Mouse (Mus musculus): ENCODE data around the gene Car3. TPM values are rescaled to one million over a fixed set of nuclear protein-coding genes. Genes with fewer than 3 reads are reported as not detected.

The Car3 gene
- polyA plus RNA-seq, 1 experiment = 5.3 TPM

- 81% methylated on average over 4 of the region's 4 CpGs for WGBS
- TF ChIP-seq CTCF (IDR thresholded peaks at IDR 0.05; ENCODE audit: extremely low read depth, insufficient read length, insufficient replicate concordance, low read depth, low read length) (no peak), POLR2A (IDR thresholded peaks at IDR 0.05; ENCODE audit: low read depth, low read length) (no peak)
- H3K27me3 ChIP-seq (ENCODE audit: control insufficient read depth, insufficient read depth, low read length) = no peaks in the 10 kb centered on the region
- no peaks in the 10 kb centered on the region for H3K4me1 ChIP-seq (ENCODE audit: control insufficient read depth, insufficient read depth, insufficient read length, low read length)
- H3K27ac ChIP-seq (ENCODE audit: insufficient read depth, low read depth, low read length) = no peak overlapping the region
- H3K36me3 ChIP-seq (ENCODE audit: control insufficient read depth, insufficient read depth, low read length) = no peaks in the 10 kb centered on the region
- H3K4me3 ChIP-seq (ENCODE audit: low read depth, low read length) = no peak overlapping the region
Measured at GRCm38 (mm10) chr3:14889716-14890409, 26.6 kb downstream of the Car3 start.

- 82% methylated on average over 3 of the region's 3 CpGs for WGBS
Measured at GRCm38 (mm10) chr3:14892991-14893390, 29.7 kb downstream of the Car3 start.

DNA sequence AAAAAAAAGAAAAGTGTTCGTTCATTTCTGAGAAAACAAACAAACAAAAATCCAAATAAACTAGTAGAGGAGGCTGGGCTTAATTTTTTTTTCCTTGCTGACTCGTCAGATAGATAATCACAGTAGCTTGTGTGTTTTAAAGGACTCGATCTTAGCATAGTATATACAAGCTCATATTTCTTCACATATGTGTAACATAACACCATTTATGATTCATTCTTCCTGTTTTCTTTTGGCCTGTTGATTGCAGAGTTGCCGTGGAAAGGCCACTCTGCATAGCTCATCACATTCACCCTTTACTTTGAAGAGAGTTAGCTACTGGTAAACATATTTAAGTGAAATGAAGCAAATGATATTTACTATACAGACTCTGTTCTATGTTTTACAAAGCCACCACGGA lies 30.4 kb downstream of the Car3 start:
- Histone ChIP-seq H3K27me3 (ENCODE audit: control insufficient read depth, insufficient read depth, low read length) (no peaks in the 10 kb centered on the region), H3K4me3 (ENCODE audit: low read depth, low read length) (no peak overlapping the region), H3K27ac (ENCODE audit: insufficient read depth, low read depth, low read length) (no peak overlapping the region), H3K36me3 (ENCODE audit: control insufficient read depth, insufficient read depth, low read length) (peaks cover 5% of the 10 kb centered on the region; the same call in 1 of the 2 replicates), H3K4me1 (ENCODE audit: control insufficient read depth, insufficient read depth, insufficient read length, low read length) (no peaks in the 10 kb centered on the region)
- TF ChIP-seq POLR2A (IDR thresholded peaks at IDR 0.05; ENCODE audit: low read depth, low read length) = no peak
- no peak for TF ChIP-seq CTCF (IDR thresholded peaks at IDR 0.05; ENCODE audit: extremely low read depth, insufficient read length, insufficient replicate concordance, low read depth, low read length)
- 68% methylated on average over 5 of the region's 5 CpGs for WGBS

More at GRCm38 (mm10) chr3:14892991-14893390, 29.7 kb downstream of the Car3 start:
- Histone ChIP-seq H3K27ac (ENCODE audit: insufficient read depth, low read depth, low read length) (no peak overlapping the region), H3K36me3 (ENCODE audit: control insufficient read depth, insufficient read depth, low read length) (peaks cover 4% of the 10 kb centered on the region; the same call in 1 of the 2 replicates), H3K4me3 (ENCODE audit: low read depth, low read length) (no peak overlapping the region), H3K4me1 (ENCODE audit: control insufficient read depth, insufficient read depth, insufficient read length, low read length) (no peaks in the 10 kb centered on the region), H3K27me3 (ENCODE audit: control insufficient read depth, insufficient read depth, low read length) (no peaks in the 10 kb centered on the region)
- TF ChIP-seq CTCF (IDR thresholded peaks at IDR 0.05; ENCODE audit: extremely low read depth, insufficient read length, insufficient replicate concordance, low read depth, low read length) = no peak

GRCm38 (mm10) chr3:14895333-14895732 lies 32.0 kb downstream of the Car3 start:
- 91% methylated on average over 3 of the region's 3 CpGs for WGBS
- TF ChIP-seq CTCF (IDR thresholded peaks at IDR 0.05; ENCODE audit: extremely low read depth, insufficient read length, insufficient replicate concordance, low read depth, low read length) (no peak), POLR2A (IDR thresholded peaks at IDR 0.05; ENCODE audit: low read depth, low read length) (no peak)
- Histone ChIP-seq H3K36me3 (ENCODE audit: control insufficient read depth, insufficient read depth, low read length) (peaks cover 7% of the 10 kb centered on the region), H3K27ac (ENCODE audit: insufficient read depth, low read depth, low read length) (no peak overlapping the region), H3K4me1 (ENCODE audit: control insufficient read depth, insufficient read depth, insufficient read length, low read length) (no peaks in the 10 kb centered on the region), H3K27me3 (ENCODE audit: control insufficient read depth, insufficient read depth, low read length) (no peaks in the 10 kb centered on the region), H3K4me3 (ENCODE audit: low read depth, low read length) (no peak overlapping the region)

- Histone ChIP-seq H3K4me3 (ENCODE audit: low read depth, low read length) (no peak overlapping the region), H3K36me3 (ENCODE audit: control insufficient read depth, insufficient read depth, low read length) (peaks cover 7% of the 10 kb centered on the region), H3K27ac (ENCODE audit: insufficient read depth, low read depth, low read length) (no peak overlapping the region), H3K4me1 (ENCODE audit: control insufficient read depth, insufficient read depth, insufficient read length, low read length) (no peaks in the 10 kb centered on the region), H3K27me3 (ENCODE audit: control insufficient read depth, insufficient read depth, low read length) (no peaks in the 10 kb centered on the region)
- 83% methylated on average over 6 of the region's 6 CpGs for WGBS
- TF ChIP-seq CTCF (IDR thresholded peaks at IDR 0.05; ENCODE audit: extremely low read depth, insufficient read length, insufficient replicate concordance, low read depth, low read length) (no peak), POLR2A (IDR thresholded peaks at IDR 0.05; ENCODE audit: low read depth, low read length) (no peak)
Measured at GRCm38 (mm10) chr3:14897770-14898169, 34.5 kb downstream of the Car3 start.

DNA sequence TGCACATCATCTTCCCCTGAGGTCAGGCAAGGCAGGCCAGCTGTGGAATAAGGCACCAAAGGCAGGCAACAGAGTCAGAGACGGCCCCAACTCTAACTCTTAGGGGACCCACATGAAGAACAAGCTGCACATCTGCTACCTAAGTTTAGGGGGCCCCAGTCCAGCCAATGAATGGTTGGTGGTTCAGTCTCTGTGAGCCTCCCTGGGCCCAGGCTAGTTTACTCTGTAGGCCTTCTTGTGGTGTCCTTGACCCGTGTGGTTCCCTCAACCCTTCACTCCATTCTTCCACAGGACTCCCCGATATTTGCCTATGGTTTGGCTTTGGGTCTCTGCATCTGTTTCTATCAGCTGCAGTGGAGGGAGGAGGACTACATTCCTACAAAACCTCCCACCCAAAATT lies 40.1 kb downstream of the Car3 start:
- WGBS = 86% methylated on average over 3 of the region's 3 CpGs
- Histone ChIP-seq H3K27me3 (ENCODE audit: control insufficient read depth, insufficient read depth, low read length) (no peaks in the 10 kb centered on the region), H3K4me3 (ENCODE audit: low read depth, low read length) (no peak overlapping the region), H3K27ac (ENCODE audit: insufficient read depth, low read depth, low read length) (no peak overlapping the region), H3K4me1 (ENCODE audit: control insufficient read depth, insufficient read depth, insufficient read length, low read length) (no peaks in the 10 kb centered on the region), H3K36me3 (ENCODE audit: control insufficient read depth, insufficient read depth, low read length) (peaks cover 3% of the 10 kb centered on the region; the same call in 1 of the 2 replicates)
- TF ChIP-seq POLR2A (IDR thresholded peaks at IDR 0.05; ENCODE audit: low read depth, low read length) (no peak), CTCF (IDR thresholded peaks at IDR 0.05; ENCODE audit: extremely low read depth, insufficient read length, insufficient replicate concordance, low read depth, low read length) (no peak)

DNA sequence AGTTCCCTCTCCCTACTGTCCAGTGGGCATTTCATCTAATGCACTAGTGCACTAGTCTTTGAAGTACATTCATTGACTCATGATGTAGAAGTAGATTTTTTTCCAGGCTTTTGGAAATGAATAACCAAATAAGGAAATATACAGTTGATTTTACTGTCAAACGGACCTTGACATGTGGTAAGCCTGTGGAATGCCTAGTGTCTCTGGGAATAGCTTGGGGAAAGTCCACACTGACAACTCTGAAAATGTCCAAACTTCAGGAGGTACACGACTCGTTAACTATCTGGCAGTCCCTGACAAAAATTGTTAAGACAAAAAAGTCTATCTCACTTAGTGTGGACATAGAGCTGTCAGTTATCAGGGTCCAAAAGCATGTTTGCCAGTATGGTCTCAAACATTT lies 40.9 kb downstream of the Car3 start:
- H3K4me1 ChIP-seq (ENCODE audit: control insufficient read depth, insufficient read depth, insufficient read length, low read length) = no peaks in the 10 kb centered on the region
- H3K36me3 ChIP-seq (ENCODE audit: control insufficient read depth, insufficient read depth, low read length) = peaks cover 3% of the 10 kb centered on the region; the same call in 1 of the 2 replicates
- no peak overlapping the region for H3K27ac ChIP-seq (ENCODE audit: insufficient read depth, low read depth, low read length)
- no peaks in the 10 kb centered on the region for H3K27me3 ChIP-seq (ENCODE audit: control insufficient read depth, insufficient read depth, low read length)
- no peak for TF ChIP-seq POLR2A (IDR thresholded peaks at IDR 0.05; ENCODE audit: low read depth, low read length)
- no peak for TF ChIP-seq CTCF (IDR thresholded peaks at IDR 0.05; ENCODE audit: extremely low read depth, insufficient read length, insufficient replicate concordance, low read depth, low read length)
- 33% methylated on average over 3 of the region's 3 CpGs for WGBS
- no peak overlapping the region for H3K4me3 ChIP-seq (ENCODE audit: low read depth, low read length)

Measured in small intestine, adult 2 months (tissue).